Mouse (Mus musculus) erythroblast, embryonic 14.5 days (primary cell): ENCODE results near the gene Slc12a8.

Experiments
- GATA1 ChIP-seq: IDR thresholded peaks from 2 replicates; pipeline ENCODE4 v1.6.1; 2012; ENCODE audit warnings: low read length, inconsistent platforms, mixed read lengths
- TAL1 ChIP-seq: IDR thresholded peaks from 3 replicates; pipeline ENCODE4 v1.6.1; 2012; ENCODE audit warnings: low read length, inconsistent platforms, mixed read lengths

DNA sequence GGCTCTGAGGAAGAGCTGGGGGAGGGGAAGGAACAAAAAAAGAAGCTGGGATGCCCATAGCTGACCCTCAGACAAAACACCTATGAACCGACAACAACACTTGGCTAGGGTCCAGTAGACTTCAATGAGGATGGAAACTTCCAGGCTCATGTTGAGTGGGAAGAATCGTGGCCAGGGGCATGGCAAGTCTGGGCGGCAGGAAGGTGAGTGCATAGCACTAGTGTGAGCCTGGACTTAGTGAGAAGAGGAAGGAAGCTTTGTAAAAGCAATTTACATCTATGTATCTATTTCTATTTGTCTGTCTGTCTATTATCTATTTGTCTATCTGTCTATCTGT, 158.7 kb downstream of the Slc12a8 start:
- TF ChIP-seq GATA1 (no peak), TAL1 (no peak)
